Mouse (Mus musculus) limb, embryonic 11.5 days (tissue): Measurements from ENCODE around the gene Tnnc1. TPM values are rescaled to one million over a fixed set of nuclear protein-coding genes. Genes with fewer than 3 reads are reported as not detected.

Experiments used
- ATAC-seq: fragments of 200-750 bp; cut with Nextera tagmentation; 2 replicates; pipeline ENCODE4 v1.8.0; 2017; ENCODE audit warnings: low read depth; ENCODE audit not compliant: insufficient number of reproducible peaks, low FRiP score, low TSS enrichment
- DNase-seq: peaks from one replicate; pipeline ENCODE4 v3.0.0-alpha.2; 2015; ENCODE audit warnings: low spot score
- H3K27ac ChIP-seq: fragments of 300-500 bp; sonication (generic); replicated peaks from 2 replicates; pipeline ENCODE4 v1.5.1; 2014; ENCODE audit warnings: low read depth, mild to moderate bottlenecking, low read length
- H3K27me3 ChIP-seq: fragments of 300-500 bp; sonication (generic); 2 replicates; pipeline ENCODE4 v1.6.1; 2014; ENCODE audit warnings: mild to moderate bottlenecking, low read length, mixed read lengths; ENCODE audit not compliant: control insufficient read depth, insufficient read depth
- H3K36me3 ChIP-seq: fragments of 300-500 bp; sonication (generic); 2 replicates; pipeline ENCODE4 v1.6.1; 2014; ENCODE audit warnings: mild to moderate bottlenecking, low read length, moderate library complexity, mixed read lengths; ENCODE audit not compliant: control insufficient read depth, insufficient read depth
- H3K4me1 ChIP-seq: fragments of 300-500 bp; sonication (generic); 2 replicates; pipeline ENCODE4 v1.6.1; 2014; ENCODE audit warnings: low read length, mixed read lengths; ENCODE audit not compliant: control insufficient read depth, insufficient read depth
- H3K4me2 ChIP-seq: fragments of 300-500 bp; sonication (generic); 2 replicates; pipeline ENCODE4 v1.6.1; 2014; ENCODE audit warnings: low read depth, mild to moderate bottlenecking, moderate library complexity; ENCODE audit not compliant: severe bottlenecking
- H3K4me3 ChIP-seq: fragments of 300-500 bp; sonication (generic); 2 replicates; pipeline ENCODE4 v1.5.1; 2014; ENCODE audit warnings: low read depth, low read length
- H3K9ac ChIP-seq: fragments of 300-500 bp; sonication (generic); 2 replicates; pipeline ENCODE4 v1.6.1; 2014; ENCODE audit warnings: mild to moderate bottlenecking, low read length
- H3K9me3 ChIP-seq: fragments of 300-500 bp; sonication (generic); 2 replicates; pipeline ENCODE4 v1.6.1; 2016; ENCODE audit warnings: low read length; ENCODE audit not compliant: control insufficient read depth
- WGBS: fragments of 180-500 bp; shearing (Covaris S2); extraction: QIAGEN DNeasy Blood & Tissue Kit; methylation state at CpG from one replicate; pipeline ENCODE4 v1.1.7; 2014; 5-methylcytosine and 5-hydroxymethylcytosine counted together
- polyA plus RNA-seq: library from polyadenylated mRNA; unstranded; fragments of >200 nt; fragmentation: Nextera tagmentation; extraction: Ambion mirVana; gene quantifications from 2 replicates; pipeline ENCODE4 v1.2.1, GENCODE M21; 2014

Tnnc1 gene
- polyA plus RNA-seq, 1 experiment from 2014 or later: 18.7 TPM

DNA sequence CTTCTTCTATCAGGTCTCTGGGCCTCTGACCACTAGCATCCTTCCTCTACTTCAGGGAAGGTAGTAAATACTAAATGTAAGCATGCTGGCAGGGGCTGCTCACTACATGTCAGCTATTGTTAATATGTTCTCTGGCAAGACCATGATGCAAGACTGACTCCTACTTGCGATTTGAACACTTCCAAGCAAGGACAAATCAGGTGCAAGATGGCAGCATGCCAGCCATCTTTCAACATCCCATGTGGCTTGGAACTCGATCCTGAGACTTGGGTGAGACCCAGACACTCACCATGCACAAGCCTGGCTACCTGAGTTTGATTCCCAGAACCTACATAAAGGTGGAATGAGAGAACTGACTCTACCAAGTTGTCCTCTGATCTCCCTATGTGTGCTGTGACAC, 16.2 kb upstream of the Tnnc1 start:
- Histone ChIP-seq H3K4me1 (no peaks in the 10 kb centered on the region), H3K9ac (no peak overlapping the region), H3K4me3 (no peak overlapping the region), H3K27me3 (no peaks in the 10 kb centered on the region), H3K27ac (no peak overlapping the region), H3K4me2 (no peak overlapping the region), H3K36me3 (peaks cover 46% of the 10 kb centered on the region), H3K9me3 (no peaks in the 10 kb centered on the region)
- 85% methylated on average over 2 of the region's 2 CpGs for WGBS
- no peak for ATAC-seq
- no peak for DNase-seq

DNA sequence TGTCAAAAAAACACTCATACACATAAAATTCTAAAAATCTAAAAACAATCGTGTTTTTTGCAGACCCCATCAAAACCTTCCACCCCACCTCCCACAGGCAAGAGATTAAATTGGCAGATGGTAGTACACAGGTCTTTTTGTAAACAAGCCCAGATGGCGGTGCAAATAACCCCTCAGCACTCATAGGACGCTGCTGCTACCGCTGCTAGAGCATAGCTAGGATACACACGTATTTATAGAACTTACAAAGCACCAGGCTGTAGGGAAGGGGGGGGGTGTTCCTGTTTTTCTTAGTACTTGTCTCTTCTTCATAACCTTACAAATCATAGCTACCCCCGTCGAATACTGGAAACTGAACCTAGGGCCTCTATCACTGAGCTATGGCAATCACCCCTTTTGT, 14.3 kb upstream of the Tnnc1 start:
- WGBS: 95% methylated on average over 7 of the region's 7 CpGs
- H3K4me3 ChIP-seq: no peak overlapping the region
- no peak for DNase-seq
- H3K4me2 ChIP-seq: no peak overlapping the region
- H3K9ac ChIP-seq: no peak overlapping the region
- H3K9me3 ChIP-seq: no peaks in the 10 kb centered on the region
- H3K4me1 ChIP-seq: no peaks in the 10 kb centered on the region
- ATAC-seq: no peak
- no peaks in the 10 kb centered on the region for H3K27me3 ChIP-seq
- H3K27ac ChIP-seq: no peak overlapping the region
- peaks cover 36% of the 10 kb centered on the region for H3K36me3 ChIP-seq

GRCm38 (mm10) chr14:31194441-31194840, 13.7 kb upstream of the Tnnc1 start:
- Histone ChIP-seq H3K4me3 (no peak overlapping the region), H3K4me1 (no peaks in the 10 kb centered on the region), H3K27ac (no peak overlapping the region), H3K36me3 (peaks cover 31% of the 10 kb centered on the region), H3K4me2 (no peak overlapping the region), H3K9ac (no peak overlapping the region), H3K27me3 (no peaks in the 10 kb centered on the region), H3K9me3 (no peaks in the 10 kb centered on the region)
- ATAC-seq (no peak), DNase-seq (no peak)
- 88% methylated on average over 2 of the region's 2 CpGs for WGBS

DNA sequence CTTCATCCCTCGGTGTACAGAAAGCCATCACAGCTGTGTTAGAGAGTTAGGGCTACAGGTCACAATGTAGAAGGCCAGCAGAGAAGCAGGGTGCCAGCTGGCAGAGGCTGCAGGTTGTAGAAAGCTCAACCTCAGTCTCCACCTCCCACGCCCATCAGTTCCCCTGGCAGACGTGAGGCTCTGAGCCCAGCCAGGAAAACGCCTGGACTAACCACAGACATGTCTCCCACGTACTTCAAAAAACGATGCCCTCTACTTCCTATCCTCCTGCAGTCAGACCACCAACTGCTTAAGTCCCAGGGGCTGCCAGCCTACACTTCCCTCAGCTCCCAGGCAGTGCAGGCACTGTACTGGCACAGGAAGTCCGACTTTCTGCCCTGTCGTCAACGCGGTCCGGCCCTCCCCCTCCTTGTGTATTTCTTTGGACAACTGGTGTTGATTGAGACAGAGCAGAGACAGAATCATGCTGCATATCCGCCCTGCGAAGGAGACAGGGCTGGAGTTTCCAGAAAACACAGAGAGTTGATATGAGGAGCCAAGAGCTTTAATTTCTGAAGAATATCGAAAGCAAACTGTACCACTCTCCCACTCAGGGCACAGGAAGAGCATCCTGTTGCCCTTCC, 13.1 kb upstream of the Tnnc1 start:
- 85% methylated on average over 14 of the region's 14 CpGs for WGBS
- Histone ChIP-seq H3K27ac (no peak overlapping the region), H3K4me1 (no peaks in the 10 kb centered on the region), H3K4me3 (no peak overlapping the region), H3K36me3 (peaks cover 35% of the 10 kb centered on the region), H3K27me3 (no peaks in the 10 kb centered on the region), H3K4me2 (no peak overlapping the region), H3K9me3 (no peaks in the 10 kb centered on the region), H3K9ac (no peak overlapping the region)
- no peak for ATAC-seq
- no peak for DNase-seq

DNA sequence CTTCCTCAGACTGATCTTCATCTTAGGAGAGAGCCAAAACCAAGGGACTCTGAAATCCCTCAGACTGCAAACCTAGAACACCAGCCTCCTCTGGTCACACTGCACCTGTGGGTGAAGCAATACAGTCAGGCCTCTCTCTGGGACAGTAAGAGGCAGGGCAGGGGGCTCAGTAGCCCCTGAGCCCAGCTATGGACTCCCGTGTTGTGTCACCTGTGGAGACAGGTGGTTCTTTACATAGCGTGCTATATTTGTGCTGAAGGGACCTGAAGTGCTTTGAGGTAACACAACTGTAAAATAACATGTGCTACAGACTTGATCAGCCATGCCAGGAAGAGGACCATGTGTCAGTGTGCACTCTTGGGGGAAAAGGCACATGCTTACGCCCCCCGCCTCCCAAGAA, 12.6 kb upstream of the Tnnc1 start:
- Histone ChIP-seq H3K36me3 (peaks cover 33% of the 10 kb centered on the region), H3K4me1 (no peaks in the 10 kb centered on the region), H3K4me2 (no peak overlapping the region), H3K27me3 (no peaks in the 10 kb centered on the region), H3K27ac (no peak overlapping the region), H3K4me3 (no peak overlapping the region), H3K9ac (no peak overlapping the region), H3K9me3 (no peaks in the 10 kb centered on the region)
- ATAC-seq (no peak), DNase-seq (no peak)
- WGBS: 95% methylated on average over 4 of the region's 4 CpGs

DNA sequence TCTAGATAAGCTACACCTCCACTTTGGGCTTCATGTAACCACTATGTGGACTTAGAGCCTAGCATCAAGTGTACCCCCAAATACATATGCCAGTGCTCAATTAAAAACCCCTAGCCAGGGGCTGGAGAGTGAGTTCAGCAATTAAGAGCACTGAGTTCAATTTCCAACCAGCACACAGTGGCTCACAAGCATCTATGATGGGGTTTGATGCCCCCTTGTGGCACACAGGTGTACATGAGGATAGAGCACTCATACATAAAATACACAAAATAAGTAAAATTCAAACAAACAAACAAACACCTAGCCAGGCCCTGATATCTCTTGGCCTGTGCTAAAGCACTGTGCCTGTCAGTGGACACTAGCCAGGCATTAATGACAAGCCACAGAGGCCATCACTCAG, 12.1 kb upstream of the Tnnc1 start:
- Histone ChIP-seq H3K27ac (no peak overlapping the region), H3K4me1 (no peaks in the 10 kb centered on the region), H3K9ac (no peak overlapping the region), H3K9me3 (no peaks in the 10 kb centered on the region), H3K4me2 (no peak overlapping the region), H3K36me3 (peaks cover 31% of the 10 kb centered on the region), H3K27me3 (no peaks in the 10 kb centered on the region), H3K4me3 (no peak overlapping the region)
- ATAC-seq (no peak), DNase-seq (no peak)

DNA sequence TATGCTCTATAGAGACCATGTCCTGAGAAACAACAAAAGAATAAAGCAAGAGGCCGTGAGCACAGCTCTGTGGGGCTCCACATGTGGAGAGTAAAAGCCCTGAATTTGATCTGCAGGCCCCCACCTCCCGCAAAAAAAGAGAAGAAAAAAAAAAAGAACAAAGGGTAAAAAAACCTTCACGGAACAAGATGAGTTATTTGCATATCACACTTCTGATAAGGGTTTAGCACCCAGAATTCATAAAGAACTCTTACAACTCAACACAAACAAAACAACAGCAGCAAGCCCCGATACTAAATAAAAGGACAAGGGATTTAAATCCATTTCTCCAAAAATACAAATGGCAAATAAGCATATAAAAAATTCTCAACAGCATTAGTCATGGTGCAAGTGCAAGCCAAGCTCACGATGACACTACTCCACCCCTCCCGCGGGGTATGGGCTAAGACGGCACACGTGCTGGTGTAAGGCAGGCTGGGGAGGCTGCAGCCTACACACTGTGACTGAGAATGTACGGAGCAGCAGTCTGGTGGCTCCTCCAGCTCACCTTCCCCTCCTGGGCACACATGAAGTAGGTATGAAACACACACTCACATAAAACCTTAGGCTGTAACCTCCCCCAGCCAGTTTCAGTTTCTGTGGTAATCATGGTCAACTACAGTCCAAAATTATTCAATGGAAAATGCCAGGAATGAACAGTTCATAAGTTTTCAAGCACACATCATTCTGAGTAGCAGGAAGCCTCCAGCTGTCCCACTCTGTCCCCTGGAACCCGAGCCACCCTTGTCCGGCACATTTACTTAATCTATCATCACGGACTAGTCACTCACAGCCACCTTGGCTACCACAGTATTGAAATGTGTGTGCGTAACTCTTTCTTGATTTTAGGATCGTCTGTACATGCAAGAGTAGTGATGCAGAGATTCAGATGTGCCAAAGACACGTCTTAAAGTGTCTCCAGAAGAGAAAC, 10.3 kb upstream of the Tnnc1 start:
- H3K9ac ChIP-seq: no peak overlapping the region
- no peak for ATAC-seq
- no peak overlapping the region for H3K27ac ChIP-seq
- no peak for DNase-seq
- no peak overlapping the region for H3K4me3 ChIP-seq
- peaks cover 22% of the 10 kb centered on the region for H3K36me3 ChIP-seq
- H3K4me1 ChIP-seq: no peaks in the 10 kb centered on the region
- H3K27me3 ChIP-seq: no peaks in the 10 kb centered on the region
- WGBS: 86% methylated on average over 16 of the region's 16 CpGs
- H3K4me2 ChIP-seq: no peak overlapping the region
- no peaks in the 10 kb centered on the region for H3K9me3 ChIP-seq

DNA sequence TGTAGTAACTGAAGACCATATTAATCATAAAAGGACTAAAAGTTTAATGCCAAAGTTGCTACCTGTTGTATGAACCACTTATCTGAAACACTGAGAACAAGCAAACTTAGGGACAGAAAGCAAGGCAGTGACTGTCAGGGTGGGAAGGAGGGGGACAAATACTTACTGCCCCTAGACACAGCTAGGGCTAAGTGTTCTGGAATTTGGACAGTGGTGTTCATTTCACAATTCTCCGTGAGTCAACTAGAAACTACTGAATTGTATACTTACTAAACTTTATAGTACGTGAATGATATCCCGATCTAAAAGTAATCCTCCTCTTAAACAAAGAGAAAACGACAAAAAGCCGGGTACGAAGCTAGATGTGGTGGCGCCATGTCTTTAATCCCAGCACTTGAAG, 8.5 kb upstream of the Tnnc1 start:
- 97% methylated on average over 7 of the region's 7 CpGs for WGBS
- H3K9me3 ChIP-seq: no peaks in the 10 kb centered on the region
- DNase-seq: no peak
- ATAC-seq: no peak
- H3K27ac ChIP-seq: no peak overlapping the region
- H3K4me2 ChIP-seq: no peak overlapping the region
- peaks cover under 1% of the 10 kb centered on the region; the same call in 1 of the 2 replicates for H3K4me1 ChIP-seq
- H3K9ac ChIP-seq: no peak overlapping the region
- H3K4me3 ChIP-seq: no peak overlapping the region
- peaks cover 33% of the 10 kb centered on the region for H3K36me3 ChIP-seq
- H3K27me3 ChIP-seq: no peaks in the 10 kb centered on the region
